Mouse (Mus musculus): ENCODE data around the gene Il12rb1. TPM values are rescaled to one million over a fixed set of nuclear protein-coding genes. Genes with fewer than 3 reads are reported as not detected.

Gene Il12rb1
- polyA plus RNA-seq, 1 experiment from 2014 or later, result 0.15 TPM

DNA sequence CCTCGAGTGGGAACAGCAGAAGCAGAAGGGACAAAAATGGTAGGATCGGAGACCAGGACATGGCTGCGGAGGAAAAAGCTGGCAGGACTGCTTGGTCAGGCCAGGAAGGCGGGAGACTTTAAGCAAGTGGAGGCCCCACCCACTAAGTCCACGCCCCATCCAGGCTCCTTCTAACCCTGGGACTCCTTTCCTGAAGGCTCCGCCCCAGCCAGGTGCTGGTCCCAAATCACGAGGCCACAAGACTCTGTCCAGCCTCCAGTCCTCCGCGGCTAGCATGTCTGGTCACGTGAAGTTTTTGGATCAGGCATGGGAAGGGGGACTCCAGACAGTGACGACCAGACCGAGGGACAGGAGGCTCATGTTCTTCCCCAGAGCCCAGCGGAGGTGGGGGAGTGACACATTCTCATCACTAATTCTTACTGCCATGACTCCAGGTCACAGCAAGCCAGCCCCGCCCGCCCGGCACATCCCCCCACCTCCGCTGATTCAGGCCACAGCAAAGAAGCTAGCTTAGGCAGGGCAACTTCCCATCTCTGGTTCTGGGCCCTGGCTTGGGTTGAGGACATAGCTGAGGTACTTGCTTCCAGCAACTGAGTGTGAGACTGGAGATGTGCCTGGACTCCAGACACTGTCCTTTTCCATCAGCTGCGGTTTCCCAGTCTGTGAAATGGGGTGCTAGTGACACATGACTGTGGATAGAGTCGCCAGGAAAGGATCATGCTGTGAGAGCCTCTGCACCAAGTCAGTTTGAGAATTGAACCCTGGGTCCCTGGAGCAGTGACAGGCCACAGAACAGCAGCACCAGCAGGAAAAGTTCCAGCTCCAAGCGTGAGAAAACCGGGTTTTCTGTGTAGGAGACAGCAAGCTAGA lies 41.4 kb upstream of the Il12rb1 start:
- WGBS, result 10% methylated on average over 21 of the region's 21 CpGs
- H3K27ac ChIP-seq, result peak overlapping the region; percentile 45; the same call in 1 of the 2 replicates
- H3K4me3 ChIP-seq, result peak overlapping the region; percentile 52
- H3K4me2 ChIP-seq, result peak overlapping the region; percentile 92
- peak; percentile 37 for ATAC-seq (replicated peaks; ENCODE audit: insufficient number of reproducible peaks, insufficient read depth, low FRiP score, low read depth)
- peaks cover 30% of the 10 kb centered on the region for H3K36me3 ChIP-seq
- H3K27me3 ChIP-seq, result no peaks in the 10 kb centered on the region
- H3K4me1 ChIP-seq (replicated peaks), result peaks cover 24% of the 10 kb centered on the region
- peak overlapping the region; percentile 65 for H3K9ac ChIP-seq
- no peaks in the 10 kb centered on the region for H3K9me3 ChIP-seq (replicated peaks)

DNA sequence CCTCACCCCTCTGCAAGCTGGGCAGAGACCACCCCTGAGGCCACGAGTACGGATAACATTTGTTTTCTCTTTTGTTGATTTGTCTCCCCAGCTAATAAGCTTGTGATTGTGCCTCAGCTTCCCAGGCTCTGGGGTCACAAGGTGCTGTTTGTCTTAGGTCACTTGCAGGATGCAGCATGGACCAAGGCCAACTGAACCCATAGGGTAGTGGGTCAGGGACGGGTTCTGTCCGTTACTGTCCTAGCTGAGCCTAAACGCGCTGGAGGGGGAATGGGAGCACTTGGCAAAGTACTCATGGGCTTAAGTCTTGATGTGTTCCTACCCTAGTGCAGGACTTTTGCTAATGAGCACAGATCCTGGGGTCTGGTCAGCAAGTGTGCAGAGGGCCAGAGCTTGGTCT lies 40.7 kb upstream of the Il12rb1 start:
- no peaks in the 10 kb centered on the region for H3K27me3 ChIP-seq
- peaks cover 24% of the 10 kb centered on the region for H3K4me1 ChIP-seq (replicated peaks)
- H3K9me3 ChIP-seq (replicated peaks), result no peaks in the 10 kb centered on the region
- H3K36me3 ChIP-seq, result peaks cover 35% of the 10 kb centered on the region
- no peak overlapping the region for H3K9ac ChIP-seq
- 77% methylated on average over 6 of the region's 6 CpGs for WGBS
- no peak overlapping the region for H3K4me3 ChIP-seq
- no peak for ATAC-seq (replicated peaks; ENCODE audit: insufficient number of reproducible peaks, insufficient read depth, low FRiP score, low read depth)
- no peak overlapping the region for H3K27ac ChIP-seq
- 0 out of 2 replicates have a peak overlapping the region, but pooled peaks have one; percentile 11 for H3K4me2 ChIP-seq

- Histone ChIP-seq H3K4me1 (replicated peaks) (peaks cover 27% of the 10 kb centered on the region), H3K9me3 (replicated peaks) (no peaks in the 10 kb centered on the region), H3K4me2 (no peak overlapping the region), H3K27me3 (no peaks in the 10 kb centered on the region), H3K4me3 (no peak overlapping the region), H3K9ac (no peak overlapping the region), H3K36me3 (peaks cover 35% of the 10 kb centered on the region), H3K27ac (no peak overlapping the region)
- no peak for ATAC-seq (replicated peaks; ENCODE audit: insufficient number of reproducible peaks, insufficient read depth, low FRiP score, low read depth)
- 89% methylated on average over 32 of the region's 32 CpGs for WGBS
These were observed 39.9 kb upstream of the Il12rb1 start for GRCm38 (mm10) chr8:70768231-70768776.

GRCm38 (mm10) chr8:70768956-70769355 lies 39.3 kb upstream of the Il12rb1 start:
- Histone ChIP-seq H3K36me3 (peaks cover 35% of the 10 kb centered on the region), H3K4me1 (replicated peaks) (peaks cover 33% of the 10 kb centered on the region), H3K27ac (no peak overlapping the region), H3K9ac (no peak overlapping the region), H3K4me2 (no peak overlapping the region), H3K27me3 (no peaks in the 10 kb centered on the region), H3K9me3 (replicated peaks) (no peaks in the 10 kb centered on the region), H3K4me3 (no peak overlapping the region)
- WGBS, result 78% methylated on average over 16 of the region's 16 CpGs
- no peak for ATAC-seq (replicated peaks; ENCODE audit: insufficient number of reproducible peaks, insufficient read depth, low FRiP score, low read depth)

GRCm38 (mm10) chr8:70769359-70769758 lies 38.9 kb upstream of the Il12rb1 start:
- Histone ChIP-seq H3K27me3 (no peaks in the 10 kb centered on the region), H3K4me2 (no peak overlapping the region), H3K4me3 (no peak overlapping the region), H3K9ac (no peak overlapping the region), H3K4me1 (replicated peaks) (peaks cover 37% of the 10 kb centered on the region), H3K36me3 (peaks cover 38% of the 10 kb centered on the region), H3K9me3 (replicated peaks) (no peaks in the 10 kb centered on the region), H3K27ac (no peak overlapping the region)
- peak; percentile 47 for ATAC-seq (replicated peaks; ENCODE audit: insufficient number of reproducible peaks, insufficient read depth, low FRiP score, low read depth)
- 4% methylated on average over 26 of the region's 26 CpGs for WGBS

DNA sequence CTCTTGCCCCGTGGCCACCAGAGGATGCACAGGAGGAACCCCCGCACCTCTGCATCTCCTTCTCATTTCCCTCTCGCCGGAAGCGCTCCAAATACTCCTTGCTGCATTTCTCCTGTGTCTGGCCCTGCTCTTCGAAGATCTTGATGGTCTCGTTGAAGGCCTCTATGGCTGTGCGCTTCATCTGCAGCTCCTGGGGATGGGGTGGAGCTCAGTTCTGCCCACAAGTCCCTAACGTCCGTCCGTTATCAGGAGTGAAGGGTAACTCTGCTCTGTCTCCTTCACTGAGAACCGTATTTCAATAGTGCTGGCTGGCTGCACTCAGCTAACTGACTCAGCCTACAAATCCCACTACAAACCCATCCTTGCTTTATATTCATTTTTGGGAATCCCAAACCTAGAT lies 38.4 kb upstream of the Il12rb1 start:
- Histone ChIP-seq H3K36me3 (peaks cover 39% of the 10 kb centered on the region), H3K27ac (no peak overlapping the region), H3K9me3 (replicated peaks) (no peaks in the 10 kb centered on the region), H3K27me3 (no peaks in the 10 kb centered on the region), H3K4me1 (replicated peaks) (peaks cover 42% of the 10 kb centered on the region), H3K4me3 (no peak overlapping the region), H3K4me2 (no peak overlapping the region), H3K9ac (no peak overlapping the region)
- no peak for ATAC-seq (replicated peaks; ENCODE audit: insufficient number of reproducible peaks, insufficient read depth, low FRiP score, low read depth)
- 69% methylated on average over 12 of the region's 12 CpGs for WGBS

DNA sequence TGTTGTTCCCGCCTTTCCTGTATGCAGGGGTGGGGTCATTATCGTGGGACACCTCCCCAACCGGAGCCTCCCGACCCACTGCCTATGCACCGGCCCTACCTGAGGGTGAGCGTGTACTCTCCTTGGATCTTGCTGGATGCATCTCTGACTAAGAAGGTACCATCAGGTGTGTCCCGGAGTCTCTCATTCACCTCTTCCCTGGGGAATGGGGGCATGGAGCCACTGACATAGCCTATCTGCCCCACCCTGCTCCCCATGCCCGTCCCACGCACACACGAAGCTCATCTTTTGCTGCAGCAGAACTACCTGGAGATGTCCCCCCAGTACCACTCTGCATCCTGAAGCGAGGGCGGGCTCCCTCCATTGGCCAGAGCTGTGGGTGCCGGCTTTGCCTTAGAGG lies 37.5 kb upstream of the Il12rb1 start:
- Histone ChIP-seq H3K9ac (no peak overlapping the region), H3K4me1 (replicated peaks) (peaks cover 46% of the 10 kb centered on the region), H3K27ac (no peak overlapping the region), H3K36me3 (peaks cover 39% of the 10 kb centered on the region), H3K4me3 (no peak overlapping the region), H3K27me3 (no peaks in the 10 kb centered on the region), H3K4me2 (no peak overlapping the region), H3K9me3 (replicated peaks) (no peaks in the 10 kb centered on the region)
- no peak for ATAC-seq (replicated peaks; ENCODE audit: insufficient number of reproducible peaks, insufficient read depth, low FRiP score, low read depth)
- WGBS, result 95% methylated on average over 13 of the region's 13 CpGs

- peaks cover 39% of the 10 kb centered on the region for H3K36me3 ChIP-seq
- no peaks in the 10 kb centered on the region for H3K27me3 ChIP-seq
These were observed 37.0 kb upstream of the Il12rb1 start for GRCm38 (mm10) chr8:70771217-70771616.

DNA sequence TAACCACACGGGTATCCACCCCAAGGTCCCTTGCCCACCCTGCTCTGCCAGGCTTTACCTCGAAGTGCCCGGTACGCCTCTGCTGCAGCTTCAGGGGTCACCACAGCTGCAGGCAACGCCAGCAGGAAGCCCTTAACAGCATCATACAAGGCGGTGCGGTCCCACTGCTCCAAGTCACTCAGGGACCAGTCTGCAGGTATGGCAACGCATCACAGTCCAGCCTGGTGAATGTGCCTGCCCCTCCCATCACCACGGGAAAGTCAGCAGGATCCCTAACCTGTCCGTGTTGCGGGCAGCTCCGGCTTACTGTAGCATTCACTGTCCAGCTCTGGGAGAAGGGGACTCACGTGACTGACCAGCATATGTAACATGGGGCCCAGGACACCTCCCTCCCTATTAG lies 36.2 kb upstream of the Il12rb1 start:
- Histone ChIP-seq H3K4me1 (replicated peaks) (peaks cover 38% of the 10 kb centered on the region), H3K9me3 (replicated peaks) (no peaks in the 10 kb centered on the region), H3K9ac (no peak overlapping the region), H3K27me3 (no peaks in the 10 kb centered on the region), H3K4me3 (no peak overlapping the region), H3K4me2 (no peak overlapping the region), H3K27ac (no peak overlapping the region), H3K36me3 (peaks cover 39% of the 10 kb centered on the region)
- WGBS, result 93% methylated on average over 13 of the region's 13 CpGs
- no peak for ATAC-seq (replicated peaks; ENCODE audit: insufficient number of reproducible peaks, insufficient read depth, low FRiP score, low read depth)

More at GRCm38 (mm10) chr8:70771217-70771616, 37.0 kb upstream of the Il12rb1 start:
- Histone ChIP-seq H3K4me3 (no peak overlapping the region), H3K27ac (no peak overlapping the region), H3K4me2 (no peak overlapping the region), H3K4me1 (replicated peaks) (peaks cover 46% of the 10 kb centered on the region), H3K9ac (no peak overlapping the region), H3K9me3 (replicated peaks) (no peaks in the 10 kb centered on the region)
- ATAC-seq (replicated peaks; ENCODE audit: insufficient number of reproducible peaks, insufficient read depth, low FRiP score, low read depth), result no peak
- 80% methylated on average over 7 of the region's 7 CpGs for WGBS

GRCm38 (mm10) chr8:70772890-70773289 lies 35.4 kb upstream of the Il12rb1 start:
- Histone ChIP-seq H3K9ac (no peak overlapping the region), H3K4me3 (no peak overlapping the region), H3K9me3 (replicated peaks) (no peaks in the 10 kb centered on the region), H3K4me1 (replicated peaks) (peaks cover 41% of the 10 kb centered on the region), H3K27me3 (no peaks in the 10 kb centered on the region), H3K27ac (no peak overlapping the region), H3K4me2 (no peak overlapping the region), H3K36me3 (peaks cover 39% of the 10 kb centered on the region)
- ATAC-seq (replicated peaks; ENCODE audit: insufficient number of reproducible peaks, insufficient read depth, low FRiP score, low read depth), result no peak
- WGBS, result 77% methylated on average over 9 of the region's 9 CpGs

DNA sequence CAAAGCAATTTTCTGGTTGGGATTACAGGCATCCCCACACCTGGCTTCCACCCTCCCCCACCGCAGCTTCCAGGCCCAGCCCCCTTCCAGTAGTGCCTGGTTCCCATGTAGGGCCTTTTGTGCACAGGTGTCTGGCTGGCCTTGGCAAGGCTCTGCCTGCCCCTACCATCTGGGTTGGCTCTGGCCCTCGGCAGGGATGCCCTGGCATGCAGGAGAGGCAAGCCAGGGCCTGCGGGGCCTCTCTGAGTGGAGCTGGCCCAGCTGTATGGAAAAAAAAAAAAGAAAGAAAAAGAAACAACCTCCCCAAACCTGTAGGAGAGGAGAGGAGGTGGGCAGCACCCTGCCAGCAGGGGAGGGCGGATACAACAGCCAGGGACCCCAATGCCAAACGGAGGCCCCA lies 34.8 kb upstream of the Il12rb1 start:
- WGBS, result 73% methylated on average over 5 of the region's 5 CpGs
- Histone ChIP-seq H3K4me2 (peak overlapping the region; percentile 13; the same call in 1 of the 2 replicates), H3K27me3 (no peaks in the 10 kb centered on the region), H3K9ac (0 out of 2 replicates have a peak overlapping the region, but pooled peaks have one; percentile 6), H3K9me3 (replicated peaks) (no peaks in the 10 kb centered on the region), H3K4me1 (replicated peaks) (peaks cover 46% of the 10 kb centered on the region), H3K36me3 (peaks cover 36% of the 10 kb centered on the region), H3K4me3 (no peak overlapping the region), H3K27ac (peak overlapping the region; percentile 75)
- ATAC-seq (replicated peaks; ENCODE audit: insufficient number of reproducible peaks, insufficient read depth, low FRiP score, low read depth), result no peak
